ENCODE assay signal across 20 mouse cellular contexts in genomic region chr15:11950144-11950543, GRCm38 (mm10).
"Had no signal": no experiment of that assay in that cellular context is flagged by ENCODE, and none has a peak within 500 bp of the region (broad histone marks: within the 10 kb centered on the region; RNA-seq: fewer than 3 reads in every experiment).

No protein-coding gene starts in this region.

- H3K4me2 ChIP-seq: liver, embryonic 13.5 days; lung, embryonic 14.5 days; midbrain, embryonic 11.5 days; midbrain, embryonic 15.5 days; neural tube, embryonic 12.5 days; neural tube, embryonic 15.5 days; stomach, embryonic 15.5 days had no signal

- H3K4me3 ChIP-seq: liver, embryonic 13.5 days; megakaryocyte, embryonic 14.5 days; midbrain, embryonic 15.5 days; neural tube, embryonic 12.5 days; neural tube, embryonic 15.5 days; stomach, embryonic 15.5 days had no signal

- H3K4me1 ChIP-seq: liver, embryonic 13.5 days; megakaryocyte, embryonic 14.5 days; midbrain, embryonic 15.5 days; neural tube, embryonic 12.5 days; neural tube, embryonic 15.5 days; stomach, embryonic 15.5 days had no signal

- H3K27ac ChIP-seq: liver, embryonic 13.5 days; midbrain, embryonic 15.5 days; neural tube, embryonic 12.5 days; neural tube, embryonic 15.5 days; stomach, embryonic 15.5 days had no signal

- H3K36me3 ChIP-seq: liver, embryonic 13.5 days; midbrain, embryonic 15.5 days; neural tube, embryonic 12.5 days; neural tube, embryonic 15.5 days; stomach, embryonic 15.5 days had no signal

- H3K27me3 ChIP-seq: liver, embryonic 13.5 days; midbrain, embryonic 15.5 days; neural tube, embryonic 12.5 days; neural tube, embryonic 15.5 days; stomach, embryonic 15.5 days had no signal

- H3K9ac ChIP-seq: liver, embryonic 13.5 days; lung, embryonic 14.5 days; midbrain, embryonic 15.5 days; neural tube, embryonic 12.5 days; neural tube, embryonic 15.5 days; stomach, embryonic 15.5 days had no signal

- DNase-seq: kidney, adult 2 months; kidney, postnatal 10 days; kidney, postnatal 4 days; left cerebral cortex, postnatal 4 days; liver, embryonic 13.5 days; lung, embryonic 14.5 days; lung, postnatal 10 days; lung, postnatal 36 days; retina, postnatal 1 day; right cerebral cortex, postnatal 25 days; spleen, adult 18-20 months; thymus, adult 2 months; thymus, postnatal 14 days; thymus, postnatal 4 days had no signal

- H3K9me3 ChIP-seq: liver, embryonic 13.5 days; megakaryocyte, embryonic 14.5 days; midbrain, embryonic 15.5 days; neural tube, embryonic 12.5 days; neural tube, embryonic 15.5 days; stomach, embryonic 15.5 days had no signal

- ATAC-seq: midbrain, embryonic 15.5 days had no signal
